Mouse (Mus musculus): ENCODE measurements around the gene Dmbt1. TPM values are rescaled to one million over a fixed set of nuclear protein-coding genes. Genes with fewer than 3 reads are reported as not detected.
A peak's percentile ranks its signal among the peaks of the same experiment; 100 is the strongest.
"Not testable (repeated sequence)": the region's sequence is repeated elsewhere in the genome, so short reads cannot be mapped to it uniquely, and the experiment has no call there.

The Dmbt1 gene
- polyA plus RNA-seq, 1 experiment, result not detected

- Histone ChIP-seq H3K27me3 (ENCODE audit: control insufficient read depth, insufficient read depth, low read length, poor library complexity, severe bottlenecking) (no peaks in the 10 kb centered on the region), H3K9me3 (replicated peaks; ENCODE audit: control insufficient read depth, insufficient read depth, low read length, poor library complexity, severe bottlenecking) (no peaks in the 10 kb centered on the region), H3K27ac (ENCODE audit: insufficient read depth, low read length) (no peak overlapping the region), H3K4me1 (ENCODE audit: control insufficient read depth, insufficient read depth, low read length) (no peaks in the 10 kb centered on the region), H3K36me3 (ENCODE audit: control insufficient read depth, insufficient read depth, low read length, poor library complexity, severe bottlenecking) (no peaks in the 10 kb centered on the region), H3K9ac (ENCODE audit: low read depth, poor library complexity, severe bottlenecking) (no peak overlapping the region), H3K4me3 (ENCODE audit: low read depth, low read length) (no peak overlapping the region)
- TF ChIP-seq CTCF (IDR thresholded peaks at IDR 0.05; ENCODE audit: low read depth, low read length) (peak; percentile 38), EP300 (IDR thresholded peaks at IDR 0.05; ENCODE audit: insufficient read depth, low read depth, low read length) (no peak)
These were observed 23.0 kb downstream of the Dmbt1 start for GRCm38 (mm10) chr7:131054808-131055370.

GRCm38 (mm10) chr7:131057918-131058317, 26.1 kb downstream of the Dmbt1 start:
- not testable (repeated sequence) for H3K36me3 ChIP-seq (ENCODE audit: control insufficient read depth, insufficient read depth, low read length, poor library complexity, severe bottlenecking); H3K4me1 ChIP-seq (ENCODE audit: control insufficient read depth, insufficient read depth, low read length); H3K27me3 ChIP-seq (ENCODE audit: control insufficient read depth, insufficient read depth, low read length, poor library complexity, severe bottlenecking); H3K9ac ChIP-seq (ENCODE audit: low read depth, poor library complexity, severe bottlenecking); H3K27ac ChIP-seq (ENCODE audit: insufficient read depth, low read length); H3K9me3 ChIP-seq (replicated peaks; ENCODE audit: control insufficient read depth, insufficient read depth, low read length, poor library complexity, severe bottlenecking); H3K4me3 ChIP-seq (ENCODE audit: low read depth, low read length)

- not testable (repeated sequence) for H3K36me3 ChIP-seq (ENCODE audit: control insufficient read depth, insufficient read depth, low read length, poor library complexity, severe bottlenecking); H3K27me3 ChIP-seq (ENCODE audit: control insufficient read depth, insufficient read depth, low read length, poor library complexity, severe bottlenecking); H3K9ac ChIP-seq (ENCODE audit: low read depth, poor library complexity, severe bottlenecking); H3K4me3 ChIP-seq (ENCODE audit: low read depth, low read length); H3K4me1 ChIP-seq (ENCODE audit: control insufficient read depth, insufficient read depth, low read length); H3K27ac ChIP-seq (ENCODE audit: insufficient read depth, low read length); H3K9me3 ChIP-seq (replicated peaks; ENCODE audit: control insufficient read depth, insufficient read depth, low read length, poor library complexity, severe bottlenecking)
These were observed 28.0 kb downstream of the Dmbt1 start for GRCm38 (mm10) chr7:131059808-131060207.

DNA sequence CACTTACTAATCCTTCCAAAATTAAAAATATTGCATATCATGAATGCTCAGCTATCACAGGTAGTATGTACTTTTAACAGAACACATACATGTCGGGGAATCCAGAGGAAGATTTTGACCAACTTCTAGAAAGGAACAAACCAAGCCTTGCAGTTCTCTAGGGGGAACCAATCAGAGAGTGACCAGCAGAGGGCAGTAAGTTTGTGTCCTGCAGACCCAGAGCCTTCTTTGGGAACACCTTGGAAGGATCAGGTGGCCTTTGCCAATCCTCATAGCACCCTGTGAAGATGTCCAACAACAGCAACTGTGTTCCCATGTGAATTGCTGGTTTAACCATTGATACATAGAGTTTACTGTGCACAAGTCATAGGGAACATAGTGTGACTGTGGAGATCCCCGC, 30.7 kb downstream of the Dmbt1 start:
- H3K27ac ChIP-seq (ENCODE audit: insufficient read depth, low read length), result no peak overlapping the region
- no peak for TF ChIP-seq POLR2A (IDR thresholded peaks at IDR 0.05; ENCODE audit: insufficient read depth, low read length)
- no peak for TF ChIP-seq EP300 (IDR thresholded peaks at IDR 0.05; ENCODE audit: insufficient read depth, low read depth, low read length)
- TF ChIP-seq CTCF (IDR thresholded peaks at IDR 0.05; ENCODE audit: low read depth, low read length), result peak; percentile 19

DNA sequence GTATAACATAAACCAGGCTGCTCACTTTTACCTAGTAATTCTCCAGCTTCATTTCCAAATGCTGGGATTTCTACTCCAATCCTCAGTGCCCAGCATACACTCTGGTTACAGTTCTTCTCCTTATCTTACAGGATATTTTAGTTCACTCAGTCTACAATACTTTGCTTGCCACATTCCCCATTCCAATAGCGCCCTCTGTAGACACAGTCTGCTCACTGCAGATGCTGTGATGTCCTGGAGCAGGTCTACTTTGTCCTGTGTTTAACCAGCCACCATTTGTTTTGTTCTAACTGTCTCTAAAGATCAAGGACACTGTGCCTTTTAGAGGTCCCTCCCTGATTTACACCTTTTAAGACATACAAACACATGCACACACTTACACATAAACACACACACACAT, 36.3 kb downstream of the Dmbt1 start:
- not testable (repeated sequence) for H3K27ac ChIP-seq (ENCODE audit: insufficient read depth, low read length); H3K4me1 ChIP-seq (ENCODE audit: control insufficient read depth, insufficient read depth, low read length); H3K9me3 ChIP-seq (replicated peaks; ENCODE audit: control insufficient read depth, insufficient read depth, low read length, poor library complexity, severe bottlenecking); H3K27me3 ChIP-seq (ENCODE audit: control insufficient read depth, insufficient read depth, low read length, poor library complexity, severe bottlenecking); H3K4me3 ChIP-seq (ENCODE audit: low read depth, low read length); H3K9ac ChIP-seq (ENCODE audit: low read depth, poor library complexity, severe bottlenecking); H3K36me3 ChIP-seq (ENCODE audit: control insufficient read depth, insufficient read depth, low read length, poor library complexity, severe bottlenecking)

More for the DNA sequence above, 30.7 kb downstream of the Dmbt1 start:
- Histone ChIP-seq H3K36me3 (ENCODE audit: control insufficient read depth, insufficient read depth, low read length, poor library complexity, severe bottlenecking) (no peaks in the 10 kb centered on the region), H3K4me3 (ENCODE audit: low read depth, low read length) (no peak overlapping the region), H3K27me3 (ENCODE audit: control insufficient read depth, insufficient read depth, low read length, poor library complexity, severe bottlenecking) (no peaks in the 10 kb centered on the region), H3K9ac (ENCODE audit: low read depth, poor library complexity, severe bottlenecking) (no peak overlapping the region), H3K9me3 (replicated peaks; ENCODE audit: control insufficient read depth, insufficient read depth, low read length, poor library complexity, severe bottlenecking) (no peaks in the 10 kb centered on the region), H3K4me1 (ENCODE audit: control insufficient read depth, insufficient read depth, low read length) (no peaks in the 10 kb centered on the region)

DNA sequence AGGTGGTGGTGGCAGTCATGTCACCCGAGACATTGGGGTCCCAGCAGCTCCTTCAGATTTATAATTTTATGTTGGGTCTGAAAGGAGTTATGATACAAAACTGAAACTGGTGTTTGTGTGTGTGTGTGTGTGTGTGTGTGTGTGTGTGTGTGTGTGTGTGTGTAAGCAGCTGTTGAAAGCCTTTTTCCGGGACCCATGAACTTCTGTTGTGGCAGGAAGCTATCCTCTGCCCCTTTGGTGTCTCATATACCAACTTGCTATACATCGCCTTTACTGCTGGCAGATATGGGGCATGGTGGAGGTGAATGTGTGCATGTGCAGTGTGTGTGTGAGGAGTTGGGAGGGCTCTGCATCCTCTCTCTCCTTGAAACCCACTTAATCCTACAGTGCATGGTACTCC, 41.6 kb downstream of the Dmbt1 start:
- not testable (repeated sequence) for H3K4me3 ChIP-seq (ENCODE audit: low read depth, low read length); H3K9ac ChIP-seq (ENCODE audit: low read depth, poor library complexity, severe bottlenecking); H3K36me3 ChIP-seq (ENCODE audit: control insufficient read depth, insufficient read depth, low read length, poor library complexity, severe bottlenecking); H3K27ac ChIP-seq (ENCODE audit: insufficient read depth, low read length); H3K9me3 ChIP-seq (replicated peaks; ENCODE audit: control insufficient read depth, insufficient read depth, low read length, poor library complexity, severe bottlenecking); H3K4me1 ChIP-seq (ENCODE audit: control insufficient read depth, insufficient read depth, low read length); H3K27me3 ChIP-seq (ENCODE audit: control insufficient read depth, insufficient read depth, low read length, poor library complexity, severe bottlenecking)

GRCm38 (mm10) chr7:131074098-131074497, 42.2 kb downstream of the Dmbt1 start:
- H3K9me3 ChIP-seq (replicated peaks; ENCODE audit: control insufficient read depth, insufficient read depth, low read length, poor library complexity, severe bottlenecking); H3K9ac ChIP-seq (ENCODE audit: low read depth, poor library complexity, severe bottlenecking); H3K4me3 ChIP-seq (ENCODE audit: low read depth, low read length); H3K27ac ChIP-seq (ENCODE audit: insufficient read depth, low read length); H3K4me1 ChIP-seq (ENCODE audit: control insufficient read depth, insufficient read depth, low read length); H3K27me3 ChIP-seq (ENCODE audit: control insufficient read depth, insufficient read depth, low read length, poor library complexity, severe bottlenecking); H3K36me3 ChIP-seq (ENCODE audit: control insufficient read depth, insufficient read depth, low read length, poor library complexity, severe bottlenecking): not testable (repeated sequence)
